Mouse (Mus musculus) adrenal gland, adult 2 months (tissue): ENCODE results near the gene Fnbp1. TPM values are rescaled to one million over a fixed set of nuclear protein-coding genes. Genes with fewer than 3 reads are reported as not detected.

Source experiments
- DNase-seq: peaks from one replicate; pipeline ENCODE4 v3.0.0; 2021
- polyA plus RNA-seq: library from polyadenylated mRNA; depleted of rRNA; stranded (reverse); fragments of >200 nt; gene quantifications from 2 replicates; pipeline ENCODE4 v1.2.3, GENCODE M21; 2012
- total RNA-seq, 2 experiments: library from RNA; stranded (reverse); gene quantifications; 2 replicates each; pipeline ENCODE4 v1.2.3; 2021

Gene Fnbp1
- total and polyA plus RNA-seq, 3 experiments, result 34.3 to 73.4 (median 59.7) TPM

DNA sequence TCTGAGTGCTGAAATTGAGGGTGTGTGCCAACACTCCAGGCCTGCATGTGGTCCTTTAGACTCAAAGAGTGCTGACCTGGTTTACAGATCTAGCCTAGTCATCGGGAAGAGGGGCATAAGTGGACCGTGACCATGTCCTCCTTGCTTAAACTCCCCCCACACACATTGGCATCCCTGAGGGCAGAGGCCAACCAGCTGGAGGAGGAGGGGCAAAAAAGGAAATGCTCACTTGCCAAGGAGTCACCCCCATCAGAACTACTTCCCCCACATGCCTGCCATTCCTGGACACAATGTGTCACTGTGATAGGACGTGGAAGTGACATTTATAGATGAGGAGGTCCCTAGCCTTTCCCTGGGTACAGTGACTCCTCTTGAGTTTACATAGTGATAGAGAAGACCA, 116.3 kb downstream of the Fnbp1 start:
- DNase-seq, result no peak

DNA sequence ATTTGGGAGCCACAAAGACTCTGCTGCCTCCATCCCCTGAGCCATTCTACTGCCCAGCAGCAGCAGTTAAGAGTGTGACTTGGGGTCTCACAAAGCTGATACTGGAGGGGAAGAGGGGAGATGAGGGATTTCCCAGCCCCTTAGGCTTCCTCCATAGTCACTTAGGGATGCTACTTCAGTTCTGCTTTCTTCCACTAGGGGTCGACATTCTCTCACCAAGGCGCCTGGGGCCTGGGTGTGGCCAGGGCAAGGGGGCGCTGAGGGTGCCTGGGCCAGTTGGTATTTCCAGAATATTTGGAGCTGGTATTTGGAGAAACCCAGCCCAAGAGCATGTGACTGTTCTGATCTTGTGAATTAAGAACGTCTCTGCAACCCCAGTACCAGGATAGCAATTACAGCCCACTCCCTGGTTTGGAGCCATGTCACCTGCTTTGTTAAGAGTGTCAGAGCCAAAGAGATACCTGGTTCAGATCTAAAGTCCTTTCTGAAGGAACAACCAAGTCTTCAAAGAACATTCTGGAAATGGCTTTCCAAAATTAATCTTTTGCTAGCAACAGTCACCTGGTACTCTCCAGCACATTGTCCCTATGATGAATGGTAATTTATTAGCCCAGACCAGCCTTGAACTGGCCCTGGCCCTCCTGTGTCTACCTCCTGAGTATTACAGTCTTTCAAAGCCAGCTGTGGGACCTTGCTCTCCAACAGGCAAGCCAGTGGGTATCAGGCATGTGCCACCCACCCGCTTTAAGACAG, 117.0 kb downstream of the Fnbp1 start:
- peak; percentile 73 for DNase-seq

DNA sequence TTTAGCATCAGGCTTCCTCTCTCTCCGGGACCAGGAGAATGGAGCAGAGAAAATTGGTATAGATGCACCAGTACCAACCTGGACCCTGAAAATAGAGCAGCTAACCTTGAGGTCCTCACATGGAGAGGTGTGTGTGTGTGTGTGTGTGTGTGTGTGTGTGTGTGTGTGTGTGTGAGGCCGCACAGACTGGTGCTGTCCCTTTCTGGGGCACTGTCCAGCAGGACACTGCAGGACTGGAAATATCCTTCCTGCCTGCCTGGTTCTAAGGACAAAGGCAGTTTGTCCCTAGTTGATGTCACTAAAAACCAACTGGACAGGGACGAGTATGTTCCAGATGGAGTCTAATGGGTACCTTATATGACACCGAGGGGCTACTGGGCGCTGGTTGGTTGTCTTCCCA, 117.9 kb downstream of the Fnbp1 start:
- DNase-seq, result no peak

- no peak for DNase-seq
Measured at GRCm38 (mm10) chr2:31020202-31020601, 121.6 kb downstream of the Fnbp1 start.

DNA sequence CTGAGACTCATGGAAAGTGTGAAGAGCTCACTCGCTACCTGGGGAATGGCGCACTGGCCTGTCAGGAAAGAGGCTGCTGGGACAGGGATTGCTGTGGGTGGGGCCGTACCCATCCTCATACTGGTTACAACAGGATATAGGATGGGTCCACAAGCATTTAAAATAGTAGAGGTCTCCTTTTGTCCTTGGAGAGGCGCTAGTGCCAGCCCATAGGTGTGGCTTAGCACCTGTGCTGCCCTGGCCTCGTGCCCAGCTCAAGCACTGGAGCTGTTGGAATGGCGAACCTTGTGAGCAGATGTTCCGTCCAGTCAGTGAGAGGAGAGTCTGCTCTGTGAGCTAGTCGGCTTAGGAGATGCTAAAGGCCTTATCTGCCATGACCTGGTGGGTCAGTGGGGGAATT, 122.8 kb downstream of the Fnbp1 start:
- no peak for DNase-seq

GRCm38 (mm10) chr2:31018519-31018918, 123.3 kb downstream of the Fnbp1 start:
- DNase-seq, result no peak

GRCm38 (mm10) chr2:31017625-31018317, 124.0 kb downstream of the Fnbp1 start:
- DNase-seq, result no peak

- no peak for DNase-seq
Measured at GRCm38 (mm10) chr2:31013371-31014120, 128.3 kb downstream of the Fnbp1 start.

GRCm38 (mm10) chr2:31007208-31007607, 134.6 kb downstream of the Fnbp1 start:
- DNase-seq, result no peak

GRCm38 (mm10) chr2:31006434-31006833, 135.4 kb downstream of the Fnbp1 start:
- no peak for DNase-seq

DNA sequence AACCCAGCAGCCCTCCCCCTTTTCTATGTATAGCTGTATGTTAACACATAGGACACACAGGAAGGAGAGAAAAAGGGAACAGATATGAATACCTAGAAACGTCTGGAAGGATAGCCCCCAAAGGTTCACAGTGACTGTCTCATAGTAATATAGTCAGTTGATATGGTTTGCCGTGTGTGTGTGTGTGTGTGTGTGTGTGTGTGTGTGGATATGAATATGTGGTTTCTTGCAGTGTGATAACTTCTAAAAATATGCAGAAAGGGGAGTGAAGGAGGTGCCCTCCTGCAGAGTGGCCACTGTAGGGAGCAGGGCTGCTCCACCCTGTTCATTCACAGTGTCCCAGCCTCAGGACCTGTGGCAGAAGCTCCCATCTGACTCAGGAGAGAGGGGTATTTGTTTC, 136.4 kb downstream of the Fnbp1 start:
- DNase-seq, result no peak

DNA sequence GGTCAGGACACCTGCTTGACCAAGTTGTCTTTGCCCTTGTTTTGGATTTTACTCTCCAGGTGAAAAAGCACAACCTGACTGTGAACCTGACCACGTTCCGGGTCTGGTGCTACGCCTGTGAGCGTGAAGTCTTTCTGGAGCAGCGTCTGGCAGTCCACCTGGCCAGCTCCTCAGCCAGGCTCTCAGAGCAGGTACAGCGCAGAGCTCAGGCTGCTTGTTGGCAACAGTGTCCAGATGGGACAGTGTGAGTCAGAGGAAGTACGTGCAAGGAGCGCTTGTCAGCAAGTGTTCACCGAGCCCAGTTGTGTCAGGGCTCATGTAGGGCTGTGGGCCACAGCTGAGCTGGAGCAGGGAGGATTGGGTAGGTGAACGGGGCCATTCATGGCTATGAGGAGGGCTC, 139.0 kb downstream of the Fnbp1 start:
- no peak for DNase-seq

DNA sequence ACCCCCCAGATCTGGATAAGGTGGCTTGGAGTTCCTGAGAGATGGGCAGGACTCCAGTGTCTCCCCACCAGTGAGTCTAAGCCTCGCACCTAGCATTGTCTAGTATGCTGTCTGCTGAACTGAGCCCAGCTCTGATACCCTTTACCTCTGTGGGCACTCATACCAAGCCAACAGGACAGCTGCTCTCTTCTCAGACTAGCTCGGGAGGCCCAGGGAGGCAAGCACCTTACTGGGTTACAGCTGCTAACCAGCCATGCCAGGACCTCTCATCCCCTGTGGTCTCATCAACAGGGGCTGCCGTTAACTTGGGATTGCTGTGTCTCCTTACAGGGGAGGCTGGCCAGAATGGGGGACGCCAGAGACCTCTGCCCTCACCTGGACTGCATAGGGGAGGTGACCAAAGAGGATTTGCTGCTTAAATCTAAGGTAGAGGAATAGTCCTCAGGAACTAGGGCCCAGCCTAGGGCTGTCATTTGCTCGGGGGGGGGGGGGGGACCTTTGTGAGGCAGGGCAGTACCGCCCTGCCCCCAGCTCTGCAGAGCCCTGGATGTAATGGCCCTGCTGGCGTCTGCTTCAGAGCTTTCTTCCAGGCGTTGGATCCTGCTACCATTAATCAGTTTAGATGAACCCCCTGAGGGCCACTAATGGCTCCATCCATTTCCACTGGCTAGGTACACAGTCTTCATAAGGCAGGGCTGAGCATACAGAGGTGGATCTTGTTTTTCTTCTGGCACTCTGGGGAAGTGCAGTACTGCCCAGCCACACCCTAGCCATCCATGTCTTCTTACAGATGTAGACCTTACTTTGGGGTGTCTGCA, 143.2 kb downstream of the Fnbp1 start:
- no peak for DNase-seq

DNA sequence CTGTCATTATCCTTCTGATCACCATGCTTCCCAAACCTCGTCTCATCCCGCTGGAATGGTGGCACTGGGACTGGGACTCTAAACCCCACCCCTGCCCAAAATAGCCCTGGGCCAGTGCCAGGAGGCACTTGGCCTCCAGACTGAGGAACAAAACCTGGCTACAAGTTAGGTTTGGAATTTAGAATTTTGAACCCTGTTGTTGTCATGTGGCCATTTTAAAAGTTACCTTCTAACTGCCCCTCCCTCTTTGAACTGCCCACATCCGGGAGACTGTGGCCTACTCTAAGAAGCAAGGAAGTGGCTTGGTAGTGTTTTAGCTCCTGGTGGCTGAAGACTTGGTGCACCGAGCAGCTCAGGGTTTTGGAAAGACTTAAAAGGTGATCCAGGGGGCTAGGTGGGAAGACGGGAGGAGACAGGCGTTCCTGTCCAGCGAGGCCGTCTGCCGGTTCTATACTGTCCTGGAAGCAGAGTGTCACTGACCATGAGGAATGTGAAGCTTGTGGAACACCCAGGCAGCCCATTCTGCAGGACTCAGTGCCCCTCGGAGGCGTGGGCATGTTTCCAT, 146.3 kb downstream of the Fnbp1 start:
- DNase-seq, result peak; percentile 55

DNA sequence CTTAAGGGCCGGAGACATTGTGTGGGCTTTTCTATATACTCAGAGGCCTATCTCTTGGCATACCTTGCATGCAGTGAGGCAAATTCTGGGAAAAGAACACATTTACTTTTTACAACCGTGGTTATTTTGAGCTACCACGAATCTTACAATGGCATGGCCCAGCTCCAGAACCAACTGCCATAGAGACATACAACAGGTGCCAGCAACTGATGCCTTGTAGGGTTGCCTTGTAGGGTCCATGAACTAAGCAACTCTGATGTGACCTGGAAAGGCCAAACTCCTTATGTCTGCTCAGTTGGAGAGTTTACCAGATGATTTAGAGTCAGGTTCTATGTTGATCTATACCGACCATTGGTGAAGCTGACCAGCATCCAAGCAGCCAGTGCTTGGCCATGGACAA, 147.0 kb downstream of the Fnbp1 start:
- no peak for DNase-seq

GRCm38 (mm10) chr2:30990221-30990620, 151.6 kb downstream of the Fnbp1 start:
- peak; percentile 81 for DNase-seq

- peak; percentile 94 for DNase-seq
Measured at GRCm38 (mm10) chr2:30985111-30986020, 156.4 kb downstream of the Fnbp1 start.

- DNase-seq, result no peak
Measured at GRCm38 (mm10) chr2:30983024-30983423, 158.8 kb downstream of the Fnbp1 start.

GRCm38 (mm10) chr2:30981790-30982513, 159.9 kb downstream of the Fnbp1 start, which contains the start of the genes BC005624 and Usp20:
TSS of gene BC005624 (minus strand) at chr2:30982201.
TSS of gene Usp20 (plus strand) at chr2:30982279.
- DNase-seq, result peak; percentile 100
